ENCODE assay signal across 21 mouse cellular contexts in the genomic region with DNA sequence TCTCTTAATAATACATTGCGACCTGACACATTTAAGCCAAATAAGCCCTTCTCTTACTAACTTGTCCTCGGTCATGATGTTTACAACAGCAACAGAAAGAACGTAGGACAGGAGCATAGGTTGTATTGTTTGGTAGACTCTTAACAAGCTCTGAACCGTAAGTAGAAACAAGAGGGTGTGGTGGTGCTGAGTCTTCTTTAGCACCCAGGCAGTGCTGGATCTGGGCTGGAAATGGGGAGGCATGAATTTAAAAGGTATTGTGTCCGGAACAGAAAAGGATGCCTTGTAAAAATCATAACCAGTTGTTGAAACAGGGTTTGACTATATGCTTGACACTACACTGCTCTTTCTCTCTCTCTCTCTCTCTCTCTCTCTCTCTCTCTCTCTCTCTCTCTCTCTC.
DNase-seq lines count a peak whose midpoint lies in the region; ATAC-seq and TF ChIP-seq lines count a peak whose summit lies in the region.
"Had no signal": no experiment of that assay in that cellular context is flagged by ENCODE, and none has a peak within 500 bp of the region (broad histone marks: within the 10 kb centered on the region; RNA-seq: fewer than 3 reads in every experiment).

No protein-coding gene starts in this region.

- 88% methylated on average over 5 of the region's 5 CpGs for WGBS in spleen, adult 2 months
- 91% methylated on average over 5 of the region's 5 CpGs for WGBS in kidney, embryonic 16.5 days

- no peaks in the 10 kb centered on the region for H3K9me3 ChIP-seq in kidney, embryonic 16.5 days (ENCODE audit: low read length)
- H3K9me3 ChIP-seq: embryonic facial prominence, embryonic 10.5 days; embryonic facial prominence, embryonic 12.5 days; forebrain, embryonic 13.5 days; forebrain, embryonic 15.5 days had no signal

- H3K4me2 ChIP-seq in kidney, embryonic 16.5 days (replicated peaks; ENCODE audit: low read depth, low read length) = no peak overlapping the region
- H3K4me2 ChIP-seq: embryonic facial prominence, embryonic 12.5 days; forebrain, embryonic 13.5 days; forebrain, embryonic 15.5 days had no signal

- intact Hi-C loops in left cerebral cortex, postnatal 25 days (cut with DNase I) = no loop called here

- no peak for TF ChIP-seq POLR2A in spleen, adult 2 months (IDR thresholded peaks at IDR 0.05; ENCODE audit: low read depth, low read length)

- TF ChIP-seq CTCF in spleen, adult 2 months (IDR thresholded peaks at IDR 0.05; ENCODE audit: extremely low read depth, insufficient read depth, insufficient read length, insufficient replicate concordance) = no peak

- H3K36me3 ChIP-seq in spleen, adult 2 months (ENCODE audit: control insufficient read depth, insufficient read depth, low read length) = no peaks in the 10 kb centered on the region
- H3K36me3 ChIP-seq in kidney, embryonic 16.5 days (ENCODE audit: insufficient read depth, low read length) = no peaks in the 10 kb centered on the region
- H3K36me3 ChIP-seq: embryonic facial prominence, embryonic 10.5 days; embryonic facial prominence, embryonic 12.5 days; forebrain, embryonic 15.5 days had no signal

- peak; percentile 13 for ATAC-seq in CD4-positive, CD25-positive, alpha-beta regulatory T cell, adult 4 months
- ATAC-seq in kidney, embryonic 16.5 days (ENCODE audit: low FRiP score, low TSS enrichment) = no peak
- ATAC-seq: forebrain, embryonic 13.5 days; forebrain, embryonic 15.5 days; forebrain, postnatal 0 days had no signal

- H3K4me1 ChIP-seq in spleen, adult 2 months (ENCODE audit: control insufficient read depth, insufficient read depth, insufficient read length) = peaks cover 14% of the 10 kb centered on the region; the same call in 1 of the 2 replicates
- no peaks in the 10 kb centered on the region for H3K4me1 ChIP-seq in kidney, embryonic 16.5 days (ENCODE audit: insufficient read depth, low read length)
- H3K4me1 ChIP-seq: embryonic facial prominence, embryonic 10.5 days; embryonic facial prominence, embryonic 12.5 days; forebrain, embryonic 13.5 days; forebrain, embryonic 15.5 days had no signal

- no peaks in the 10 kb centered on the region for H3K27me3 ChIP-seq in spleen, adult 2 months (ENCODE audit: control insufficient read depth, insufficient read depth, low read length)
- no peaks in the 10 kb centered on the region for H3K27me3 ChIP-seq in kidney, embryonic 16.5 days (ENCODE audit: insufficient read depth, low read length)
- H3K27me3 ChIP-seq: embryonic facial prominence, embryonic 12.5 days; forebrain, embryonic 13.5 days; forebrain, embryonic 15.5 days had no signal

- no peak overlapping the region for H3K9ac ChIP-seq in kidney, embryonic 16.5 days (replicated peaks; ENCODE audit: low read length)
- H3K9ac ChIP-seq: embryonic facial prominence, embryonic 12.5 days; forebrain, embryonic 13.5 days; forebrain, embryonic 15.5 days; forebrain, postnatal 0 days had no signal

- peak overlapping the region; percentile 18 for H3K4me3 ChIP-seq in spleen, adult 2 months (ENCODE audit: extremely low read depth, insufficient read depth, insufficient read length)
- no peak overlapping the region for H3K4me3 ChIP-seq in kidney, embryonic 16.5 days (ENCODE audit: low read length)
- H3K4me3 ChIP-seq: embryonic facial prominence, embryonic 10.5 days; embryonic facial prominence, embryonic 12.5 days; forebrain, embryonic 13.5 days; forebrain, embryonic 15.5 days had no signal

- peak overlapping the region; percentile 77 for H3K27ac ChIP-seq in spleen, adult 2 months (ENCODE audit: insufficient read depth, low read length)
- no peak overlapping the region for H3K27ac ChIP-seq in kidney, embryonic 16.5 days (ENCODE audit: low read length)
- H3K27ac ChIP-seq: embryonic facial prominence, embryonic 10.5 days; embryonic facial prominence, embryonic 12.5 days; forebrain, embryonic 13.5 days; forebrain, embryonic 15.5 days had no signal

- DNase-seq in spleen, adult 2 months (ENCODE audit: low read depth in 1 of 2, low spot score in 2 of 2) = no peak
- DNase-seq in spleen, adult 18-20 months = no peak
- peak; percentile 80 for DNase-seq in induced T-regulatory cell, adult 2 months (ENCODE audit: low read depth)
- no peak for DNase-seq in left cerebral cortex, postnatal 25 days (ENCODE audit: low spot score in 2 of 2)
- DNase-seq in cerebellum, adult 9-10 months = no peak
- DNase-seq: adrenal gland, adult 8-10 months; adrenal gland, postnatal 14 days; adrenal gland, postnatal 36 days; B cell, adult 2 months; cerebellum, adult 11 months; cerebellum, adult 18-20 months; cerebellum, adult 8-10 months; cerebellum, postnatal 10 days; cerebellum, postnatal 25 days; forebrain, postnatal 0 days had no signal
